Mouse (Mus musculus) macrophage (primary cell): Measurements from ENCODE around the gene Olfr1205. TPM values are rescaled to one million over a fixed set of nuclear protein-coding genes. Genes with fewer than 3 reads are reported as not detected.

ENCODE experiments used
- H3K27ac ChIP-seq: fragments of 350-480 bp; formaldehyde crosslinking; 2 replicates; pipeline ENCODE4 v1.9.0; 2021
- H3K36me3 ChIP-seq: fragments of 350-480 bp; formaldehyde crosslinking; 2 replicates; pipeline ENCODE4 v1.9.0; 2021; ENCODE audit errors: inconsistent target
- H3K4me3 ChIP-seq: fragments of 350-480 bp; formaldehyde crosslinking; 2 replicates; pipeline ENCODE4 v1.9.0; 2021; ENCODE audit errors: inconsistent target
- H3K79me2 ChIP-seq: fragments of 350-480 bp; formaldehyde crosslinking; 2 replicates; pipeline ENCODE4 v1.9.0; 2021; ENCODE audit errors: inconsistent target
- WGBS: methylation state at CpG from one replicate; pipeline ENCODE4 v1.1.7; 2026; ENCODE audit warnings: inconsistent platforms; ENCODE audit not compliant: missing documents; 5-methylcytosine and 5-hydroxymethylcytosine counted together
- polyA plus RNA-seq: library from polyadenylated mRNA; stranded (reverse); fragments of 250-400 nt; gene quantifications from 3 replicates; pipeline ENCODE4 v1.2.4, GENCODE M21; 2018; ENCODE audit warnings: inconsistent platforms
- total RNA-seq, 78 experiments: library from RNA; depleted of rRNA; stranded (reverse); fragments of 250-400 nt; gene quantifications; 1 replicate in 9 of 78; 2 replicates in 24 of 78; 3 replicates in 43 of 78; 4 replicates in 2 of 78; pipeline ENCODE4 v1.2.4; 2018; ENCODE audit warnings: inconsistent platforms in 56 of 78

The Olfr1205 gene
- not detected for total RNA-seq (2018; cell fraction: chromatin; rRNA removed)
- not detected for total RNA-seq (2018; cell fraction: cytosol; rRNA removed)
- total RNA-seq (2018; cell fraction: nucleus; rRNA removed): not detected
- not detected in 3 replicates for polyA plus RNA-seq

- Histone ChIP-seq H3K27ac (no peak within 1 kb of the TSS), H3K36me3 (no peaks in the 10 kb centered on the region), H3K79me2 (no peaks in the 10 kb centered on the region), H3K4me3 (no peak within 1 kb of the TSS)
- WGBS: 92% methylated on average over 2 of the region's 2 CpGs
Observed at GRCm38 (mm10) chr2:88829437-88829836, at the start of gene Olfr1205. TSS of gene Olfr1205 (plus strand) at chr2:88829737.

- H3K27ac ChIP-seq: no peak within 1 kb of the TSS
- no peaks in the 10 kb centered on the region for H3K79me2 ChIP-seq
- 87% methylated on average over 6 of the region's 6 CpGs for WGBS
- no peak within 1 kb of the TSS for H3K4me3 ChIP-seq
- no peaks in the 10 kb centered on the region for H3K36me3 ChIP-seq
Observed at GRCm38 (mm10) chr2:88792736-88793135, 36.8 kb upstream of the Olfr1205 start, which contains the start of gene Olfr1201. TSS of gene Olfr1201 (plus strand) at chr2:88793036.

GRCm38 (mm10) chr2:88814196-88814595, 15.3 kb upstream of the Olfr1205 start, which contains the start of gene Olfr1202:
TSS of gene Olfr1202 (plus strand) at chr2:88814496.
- WGBS: 78% methylated on average over 1 of the region's 1 CpGs
- H3K79me2 ChIP-seq: no peaks in the 10 kb centered on the region
- no peak within 1 kb of the TSS for H3K27ac ChIP-seq
- no peak within 1 kb of the TSS for H3K4me3 ChIP-seq
- H3K36me3 ChIP-seq: no peaks in the 10 kb centered on the region

- H3K27ac ChIP-seq: no peak overlapping the region
- WGBS: 79% methylated on average over 2 of the region's 2 CpGs
- no peaks in the 10 kb centered on the region for H3K36me3 ChIP-seq
- H3K79me2 ChIP-seq: no peaks in the 10 kb centered on the region
- H3K4me3 ChIP-seq: no peak overlapping the region
Observed at GRCm38 (mm10) chr2:88838477-88838876, 8.9 kb downstream of the Olfr1205 start.

GRCm38 (mm10) chr2:88848992-88849391, 19.5 kb downstream of the Olfr1205 start, which contains the start of gene Olfr1204:
TSS of gene Olfr1204 (plus strand) at chr2:88849292.
- H3K79me2 ChIP-seq: no peaks in the 10 kb centered on the region
- no peak within 1 kb of the TSS for H3K27ac ChIP-seq
- no peaks in the 10 kb centered on the region for H3K36me3 ChIP-seq
- H3K4me3 ChIP-seq: no peak within 1 kb of the TSS
- WGBS: 83% methylated on average over 1 of the region's 1 CpGs

GRCm38 (mm10) chr2:88862931-88863330, 33.4 kb downstream of the Olfr1205 start, which contains the start of gene Olfr1206:
TSS of gene Olfr1206 (plus strand) at chr2:88863231.
- Histone ChIP-seq H3K36me3 (no peaks in the 10 kb centered on the region), H3K4me3 (no peak within 1 kb of the TSS), H3K27ac (no peak within 1 kb of the TSS), H3K79me2 (no peaks in the 10 kb centered on the region)
- WGBS: 77% methylated on average over 2 of the region's 2 CpGs

Other genes with a start within 250 kb of the Olfr1205 start
- gene Olfr1189, start 243.3 kb upstream of the Olfr1205 start, polyA plus RNA-seq: not detected in 3 replicates
- not detected in 3 replicates for gene Olfr1191-ps1, start 189.2 kb upstream of the Olfr1205 start, polyA plus RNA-seq
- not detected in 3 replicates for gene Olfr1192-ps1, start 181.2 kb upstream of the Olfr1205 start, polyA plus RNA-seq
- not detected in 3 replicates for gene Olfr1193, start 154.1 kb upstream of the Olfr1205 start, polyA plus RNA-seq
- not detected in 3 replicates for gene Olfr1195, start 140.6 kb upstream of the Olfr1205 start, polyA plus RNA-seq
- gene Olfr1196, start 125.1 kb upstream of the Olfr1205 start, polyA plus RNA-seq: not detected in 3 replicates
- not detected in 3 replicates for gene Olfr1197, start 97.4 kb upstream of the Olfr1205 start, polyA plus RNA-seq
- not detected in 3 replicates for gene Olfr1198, start 78.4 kb upstream of the Olfr1205 start, polyA plus RNA-seq
- gene Olfr1199, start 69.3 kb upstream of the Olfr1205 start, polyA plus RNA-seq: not detected in 3 replicates
- gene Olfr1200, start 59.2 kb upstream of the Olfr1205 start, polyA plus RNA-seq: not detected in 3 replicates
- not detected in 3 replicates for gene Olfr1201, start 36.7 kb upstream of the Olfr1205 start, polyA plus RNA-seq
- not detected in 3 replicates for gene Olfr1202, start 15.2 kb upstream of the Olfr1205 start, polyA plus RNA-seq
- gene Olfr1204, start 19.6 kb downstream of the Olfr1205 start, polyA plus RNA-seq: not detected in 3 replicates
- gene Olfr1206, start 33.5 kb downstream of the Olfr1205 start, polyA plus RNA-seq: not detected in 3 replicates
- not detected in 3 replicates for gene Olfr1208, start 72.6 kb downstream of the Olfr1205 start, polyA plus RNA-seq
- gene Olfr1209, start 85.4 kb downstream of the Olfr1205 start, polyA plus RNA-seq: not detected in 3 replicates
- gene Olfr1211, start 108.4 kb downstream of the Olfr1205 start, polyA plus RNA-seq: not detected in 3 replicates
- gene Olfr1212, start 124.2 kb downstream of the Olfr1205 start, polyA plus RNA-seq: not detected in 3 replicates
- gene Gm13762, start 150.5 kb downstream of the Olfr1205 start, polyA plus RNA-seq: not detected in 3 replicates
- gene Olfr1214, start 162.9 kb downstream of the Olfr1205 start, polyA plus RNA-seq: not detected in 3 replicates
- gene Olfr1215, start 177.2 kb downstream of the Olfr1205 start, polyA plus RNA-seq: not detected in 3 replicates
- not detected in 3 replicates for gene Olfr1216, start 188.6 kb downstream of the Olfr1205 start, polyA plus RNA-seq
- gene Olfr1217, start 202.3 kb downstream of the Olfr1205 start, polyA plus RNA-seq: not detected in 3 replicates
- gene Olfr1218, start 231.4 kb downstream of the Olfr1205 start, polyA plus RNA-seq: not detected in 3 replicates